Mouse (Mus musculus): Measurements from ENCODE around the gene Rflna.

DNA sequence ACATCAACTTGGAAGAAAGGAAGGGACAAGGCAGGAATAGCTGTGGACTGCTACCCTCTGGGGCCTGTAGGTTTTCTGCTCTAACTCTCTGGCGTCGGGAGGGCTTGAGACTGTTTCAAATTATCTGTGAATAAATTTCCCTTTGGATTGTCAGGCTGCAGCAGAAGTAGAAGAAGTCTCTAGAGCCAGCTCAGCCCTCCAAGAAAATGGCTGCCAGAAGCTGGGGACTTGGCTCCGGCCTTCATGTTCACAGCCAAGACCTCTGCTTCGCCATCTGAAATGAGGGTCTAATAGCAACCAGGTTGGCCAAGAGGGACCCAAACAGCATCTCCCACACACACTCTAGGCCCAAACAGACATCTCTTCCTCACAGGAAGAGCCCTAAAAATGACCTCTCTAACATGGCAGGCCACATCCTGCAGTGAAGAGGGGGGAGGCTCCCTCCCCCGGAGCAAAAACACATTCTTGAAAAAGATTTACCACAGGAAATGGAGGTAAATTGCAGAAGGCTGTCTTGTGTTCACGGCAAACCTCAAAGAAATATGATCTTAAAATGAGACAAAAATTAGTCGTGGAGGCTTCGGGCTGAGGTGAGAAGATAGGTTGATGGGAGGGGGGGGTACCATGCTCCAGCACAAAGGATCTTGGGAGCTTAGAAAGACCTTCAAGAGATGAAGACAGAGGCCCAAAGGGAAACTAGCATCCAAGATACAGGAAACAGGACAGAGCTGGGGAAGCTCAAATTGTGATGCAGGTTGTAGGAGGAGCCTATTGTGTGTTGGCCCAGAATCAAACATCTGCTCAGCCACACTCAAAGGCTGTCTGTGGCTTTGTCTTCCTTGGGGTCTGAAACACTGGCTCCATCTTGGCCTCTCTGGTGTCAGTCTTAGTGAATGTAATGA, 48.4 kb upstream of the Rflna start:
- TF ChIP-seq CTCF (IDR thresholded peaks at IDR 0.05; ENCODE audit: control insufficient read depth, insufficient read depth, low read length) = no peak
- no peak for TF ChIP-seq POLR2A (IDR thresholded peaks at IDR 0.05; ENCODE audit: borderline replicate concordance, control insufficient read depth, low read depth, low read length)

All from bone marrow, adult 2 months (tissue).